Mouse (Mus musculus) brain, embryonic 14.5 days (tissue): ENCODE measurements around the gene Rasgef1b.

Experiments used
- CTCF ChIP-seq: fragments of 200-500 bp; IDR thresholded peaks from 2 replicates; pipeline ENCODE4 v1.5.1; 2012; ENCODE audit warnings: inconsistent platforms, mild to moderate bottlenecking, moderate library complexity, borderline replicate concordance; ENCODE audit not compliant: insufficient read depth, insufficient read length; ENCODE audit errors: extremely low read depth
- POLR2A ChIP-seq: fragments of 200-500 bp; IDR thresholded peaks from 2 replicates; pipeline ENCODE4 v1.6.1; 2012; ENCODE audit warnings: mild to moderate bottlenecking, inconsistent platforms, borderline replicate concordance; ENCODE audit not compliant: poor library complexity, insufficient read depth, insufficient read length, severe bottlenecking; ENCODE audit errors: extremely low read depth

DNA sequence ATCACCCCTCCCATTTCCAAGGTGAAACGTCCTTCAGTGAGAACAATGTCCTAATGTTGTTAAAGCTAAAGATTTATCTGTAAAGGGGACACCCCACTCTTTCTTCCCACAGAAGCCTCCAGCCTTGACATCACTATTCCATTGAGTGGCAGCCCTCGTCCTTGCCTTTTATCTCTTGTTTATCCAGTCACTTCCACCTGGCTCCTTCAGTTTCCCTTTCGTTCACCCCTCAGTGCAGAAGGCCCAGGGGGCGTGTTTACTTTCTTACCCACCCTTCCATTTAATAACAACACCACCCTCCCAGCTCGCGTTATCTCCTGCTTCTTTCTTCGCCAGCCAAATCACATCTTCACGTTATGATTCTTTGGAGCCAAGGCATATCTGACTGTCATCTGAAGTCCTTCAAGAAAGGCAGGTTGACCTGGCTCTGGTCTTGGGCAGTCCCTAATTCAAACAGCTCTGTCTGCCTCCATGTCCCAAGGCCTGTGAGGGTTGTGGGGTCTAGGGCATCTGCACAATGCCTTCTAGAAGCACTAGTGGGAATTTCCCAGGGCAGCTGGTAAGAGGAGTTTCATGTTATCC lies 355.2 kb downstream of the Rasgef1b start:
- no peak for TF ChIP-seq POLR2A
- TF ChIP-seq CTCF = no peak
